Mouse (Mus musculus) spleen, adult 2 months (tissue): ENCODE results near the gene Chchd1.

Experiments used
- CTCF ChIP-seq: fragments of 200-500 bp; IDR thresholded peaks from 2 replicates; pipeline ENCODE4 v1.5.1; 2011; ENCODE audit warnings: mild to moderate bottlenecking, inconsistent platforms; ENCODE audit not compliant: insufficient read depth, insufficient read length, insufficient replicate concordance; ENCODE audit errors: extremely low read depth
- POLR2A ChIP-seq: fragments of 200-500 bp; IDR thresholded peaks from 2 replicates; pipeline ENCODE4 v1.6.1; 2011; ENCODE audit warnings: low read depth, low read length, inconsistent platforms

- TF ChIP-seq POLR2A (no peak), CTCF (peak; percentile 77; the same call in 1 of the 2 replicates)
Measured at GRCm38 (mm10) chr14:20724043-20724442, 21.2 kb downstream of the Chchd1 start.
